Mouse (Mus musculus): ENCODE results near the gene Gm21304.

DNA sequence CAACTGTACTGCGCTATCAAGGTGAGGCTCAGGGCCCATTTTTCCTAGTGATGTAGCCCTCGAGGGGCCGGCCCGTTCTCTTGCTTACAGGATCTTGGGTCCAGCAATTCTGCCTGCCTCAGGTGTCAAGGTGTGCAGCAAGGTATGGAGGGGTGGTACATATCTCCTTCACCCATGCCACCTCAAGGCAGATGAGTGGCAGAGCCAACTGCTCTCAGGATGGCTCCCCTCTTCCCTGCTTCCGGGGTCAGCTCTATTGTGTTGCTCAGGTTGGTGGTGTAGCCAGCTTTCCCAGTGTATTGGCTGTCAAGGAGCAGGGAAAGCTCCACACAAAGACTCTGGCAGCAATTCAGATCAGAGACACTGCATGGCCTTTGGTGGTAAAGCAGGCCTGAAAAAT, 46.2 kb downstream of the Gm21304 start:
- TF ChIP-seq CTCF (IDR thresholded peaks at IDR 0.05; ENCODE audit: extremely low read depth, insufficient read depth, low read length) (no peak), POLR2A (IDR thresholded peaks at IDR 0.05; ENCODE audit: extremely low read depth, insufficient read depth, low read length) (no peak)

Measured in cortical plate, adult 2 months (tissue).